Mouse (Mus musculus) myocyte (in vitro differentiated cells): ENCODE measurements around the gene Scgb1c1. TPM values are rescaled to one million over a fixed set of nuclear protein-coding genes. Genes with fewer than 3 reads are reported as not detected.

Experiments used
- H3K27me3 ChIP-seq: one replicate; pipeline ENCODE4 v1.6.1; 2011; ENCODE audit not compliant: control insufficient read depth, insufficient read depth, insufficient read length
- H3K36me3 ChIP-seq: one replicate; pipeline ENCODE4 v1.6.1; 2011; ENCODE audit not compliant: control insufficient read depth, insufficient read depth
- H3K4me2 ChIP-seq: one replicate; pipeline ENCODE4 v1.6.1; 2011; ENCODE audit warnings: low read depth, control low read depth
- H3K4me3 ChIP-seq: one replicate; pipeline ENCODE4 v1.5.1; 2011; ENCODE audit warnings: mild to moderate bottlenecking, control low read depth, moderate library complexity
- H3K79me2 ChIP-seq: one replicate; pipeline ENCODE4 v1.6.1; 2011; ENCODE audit not compliant: control insufficient read depth, insufficient read depth
- H3ac ChIP-seq: one replicate; pipeline ENCODE4 v1.6.1; 2011; ENCODE audit not compliant: control insufficient read depth, insufficient read length
- CEBPB ChIP-seq: IDR thresholded peaks from 2 replicates; pipeline ENCODE4 v1.6.1; 2011; ENCODE audit warnings: mild to moderate bottlenecking, moderate library complexity; ENCODE audit not compliant: poor library complexity, insufficient read depth, severe bottlenecking
- E2F4 ChIP-seq: IDR thresholded peaks from one replicate; pipeline ENCODE4 v1.6.1; 2011; ENCODE audit warnings: mild to moderate bottlenecking, control low read depth, moderate library complexity; ENCODE audit not compliant: insufficient read depth
- MYOD1 ChIP-seq, 3 experiments: IDR thresholded peaks; one replicate each; pipeline ENCODE4 v1.6.1; 2011; ENCODE audit warnings: control low read depth in 2 of 3, low read depth in 2 of 3, mild to moderate bottlenecking in 2 of 3, moderate library complexity in 1 of 3; ENCODE audit not compliant: insufficient read length in 2 of 3, control insufficient read depth in 1 of 3
- MYOG ChIP-seq, 3 experiments: IDR thresholded peaks; one replicate each; pipeline ENCODE4 v1.6.1; 2011; ENCODE audit warnings: control low read depth in 2 of 3, low read depth in 2 of 3, mild to moderate bottlenecking in 2 of 3; ENCODE audit not compliant: insufficient read length in 2 of 3, control insufficient read depth in 1 of 3, insufficient read depth in 1 of 3
- POLR2A ChIP-seq: IDR thresholded peaks from one replicate; pipeline ENCODE4 v1.6.1; 2011; ENCODE audit warnings: low read depth, mild to moderate bottlenecking, control low read depth, moderate library complexity; ENCODE audit not compliant: insufficient read length
- POLR2AphosphoS2 ChIP-seq: IDR thresholded peaks from one replicate; pipeline ENCODE4 v1.6.1; 2011; ENCODE audit warnings: low read depth, control low read depth; ENCODE audit not compliant: insufficient read length
- REST ChIP-seq: IDR thresholded peaks from one replicate; pipeline ENCODE4 v1.6.1; 2011; ENCODE audit warnings: mild to moderate bottlenecking, control low read depth, moderate library complexity; ENCODE audit not compliant: insufficient read depth, insufficient read length
- SRF ChIP-seq: IDR thresholded peaks from one replicate; pipeline ENCODE4 v1.6.1; 2011; ENCODE audit warnings: low read depth; ENCODE audit not compliant: control insufficient read depth, insufficient read length
- TCF12 ChIP-seq: IDR thresholded peaks from one replicate; pipeline ENCODE4 v1.6.1; 2011; ENCODE audit warnings: mild to moderate bottlenecking, control low read depth; ENCODE audit not compliant: poor library complexity, insufficient read depth, severe bottlenecking
- TCF3 ChIP-seq: IDR thresholded peaks from one replicate; pipeline ENCODE4 v1.6.1; 2011; ENCODE audit warnings: low read depth, control low read depth; ENCODE audit not compliant: insufficient read length
- USF1 ChIP-seq: IDR thresholded peaks from one replicate; pipeline ENCODE4 v1.6.1; 2011; ENCODE audit warnings: low read depth, mild to moderate bottlenecking, control low read depth, moderate library complexity
- polyA plus RNA-seq: library from polyadenylated mRNA; unstranded; fragments of >200 nt; fragmentation: generic; extraction: Trizol; gene quantifications from one replicate; pipeline ENCODE4 v1.2.1, GENCODE M21; 2012; ENCODE audit warnings: missing spikeins

The Scgb1c1 gene
- polyA plus RNA-seq, 1 experiment: not detected

- TF ChIP-seq TCF12 (no peak), POLR2AphosphoS2 (no peak), REST (no peak), E2F4 (no peak), SRF (no peak), CEBPB (no peak), POLR2A (no peak), TCF3 (no peak)
- Histone ChIP-seq H3K36me3 (peaks cover 6% of the 10 kb centered on the region), H3K4me2 (peak overlapping the region; percentile 75), H3K27me3 (no peaks in the 10 kb centered on the region), H3K4me3 (peak overlapping the region; percentile 97), H3ac (peak overlapping the region; percentile 39), H3K79me2 (peaks cover 44% of the 10 kb centered on the region)
Measured at GRCm38 (mm10) chr7:140855181-140855580, 9.8 kb downstream of the Scgb1c1 start.

- Histone ChIP-seq H3K4me2 (peak within 1 kb of the TSS; percentile 84), H3K36me3 (peaks cover 14% of the 10 kb centered on the region), H3K4me3 (peak within 1 kb of the TSS; percentile 97), H3K79me2 (peaks cover 54% of the 10 kb centered on the region), H3ac (peak within 1 kb of the TSS; percentile 39), H3K27me3 (no peaks in the 10 kb centered on the region)
- peak; percentile 13 to 64 (median 47) for TF ChIP-seq MYOD1 (IDR thresholded peaks at IDR 0.05; ENCODE audit: control insufficient read depth in 1 of 3, insufficient read length in 2 of 3, low read depth in 2 of 3)
- peak in 1 of 3 experiments; percentile 64 for TF ChIP-seq MYOG (IDR thresholded peaks at IDR 0.05; ENCODE audit: control insufficient read depth in 1 of 3, insufficient read depth in 1 of 3, insufficient read length in 2 of 3, low read depth in 2 of 3)
- no peak for TF ChIP-seq E2F4
- no peak for TF ChIP-seq TCF3
- peak; percentile 87 for TF ChIP-seq SRF
- TF ChIP-seq POLR2A: peak; percentile 76
- peak; percentile 67 for TF ChIP-seq POLR2AphosphoS2
Measured at GRCm38 (mm10) chr7:140855860-140856784, 10.8 kb downstream of the Scgb1c1 start, which contains the start of gene Gm45785. TSS of gene Gm45785 (minus strand) at chr7:140856331.

- H3K79me2 ChIP-seq: peaks cover 61% of the 10 kb centered on the region
- H3K36me3 ChIP-seq: peaks cover 22% of the 10 kb centered on the region
- no peaks in the 10 kb centered on the region for H3K27me3 ChIP-seq
- H3K4me3 ChIP-seq: peak within 1 kb of the TSS; percentile 97
- peak within 1 kb of the TSS; percentile 86 for H3K4me2 ChIP-seq
- TF ChIP-seq POLR2AphosphoS2 (peak; percentile 75), POLR2A (peak; percentile 84), TCF3 (no peak), MYOG (IDR thresholded peaks at IDR 0.05; ENCODE audit: control insufficient read depth in 1 of 3, insufficient read depth in 1 of 3, insufficient read length in 2 of 3, low read depth in 2 of 3) (peak in 1 of 3 experiments; percentile 50), REST (no peak)
- peak within 1 kb of the TSS; percentile 39 for H3ac ChIP-seq
Measured at GRCm38 (mm10) chr7:140856785-140857549, 11.6 kb downstream of the Scgb1c1 start, which contains the start of gene Ric8a. TSS of gene Ric8a (plus strand) at chr7:140856957.

- TF ChIP-seq POLR2AphosphoS2: no peak
- peak in 1 of 3 experiments; percentile 32 for TF ChIP-seq MYOD1 (IDR thresholded peaks at IDR 0.05; ENCODE audit: control insufficient read depth in 1 of 3, insufficient read length in 2 of 3, low read depth in 2 of 3)
- Histone ChIP-seq H3K36me3 (peaks cover 29% of the 10 kb centered on the region), H3K79me2 (peaks cover 61% of the 10 kb centered on the region), H3ac (peak within 1 kb of the TSS; percentile 39), H3K4me3 (peak within 1 kb of the TSS; percentile 97), H3K4me2 (peak within 1 kb of the TSS; percentile 86), H3K27me3 (no peaks in the 10 kb centered on the region)
Measured at GRCm38 (mm10) chr7:140857550-140858505, 12.5 kb downstream of the Scgb1c1 start, which contains the start of gene Bet1l. TSS of gene Bet1l (minus strand) at chr7:140857577.

- TF ChIP-seq E2F4 (no peak), POLR2A (no peak), TCF3 (no peak), POLR2AphosphoS2 (no peak), USF1 (no peak), REST (no peak)
- Histone ChIP-seq H3K36me3 (peaks cover 27% of the 10 kb centered on the region), H3K79me2 (peaks cover 57% of the 10 kb centered on the region), H3ac (no peak overlapping the region), H3K27me3 (no peaks in the 10 kb centered on the region), H3K4me2 (peak overlapping the region; percentile 86), H3K4me3 (peak overlapping the region; percentile 97)
Measured at GRCm38 (mm10) chr7:140858746-140859145, 13.4 kb downstream of the Scgb1c1 start.
